Mouse (Mus musculus) CH12.LX (cell line): Measurements from ENCODE around the gene Ybx3. TPM values are rescaled to one million over a fixed set of nuclear protein-coding genes. Genes with fewer than 3 reads are reported as not detected.

Source experiments
- DNase-seq: peaks from one replicate; pipeline ENCODE4 v3.0.0-alpha.2; 2013; ENCODE audit errors: extremely low read depth
- H3K27ac ChIP-seq: 2 replicates; pipeline ENCODE4 v1.5.1; 2012; ENCODE audit warnings: low read depth, mild to moderate bottlenecking, control low read depth, moderate library complexity; ENCODE audit not compliant: insufficient read depth
- H3K27me3 ChIP-seq: replicated peaks from 2 replicates; pipeline ENCODE3; 2012; ENCODE audit warnings: inconsistent platforms
- H3K36me3 ChIP-seq, 2 experiments: replicated peaks in 1 of 2; 2 replicates each; pipeline versions ENCODE3 to v1.6.1; 2012; ENCODE audit warnings: inconsistent platforms in 1 of 2, low read length in 1 of 2, mild to moderate bottlenecking in 1 of 2, mixed read lengths in 1 of 2, moderate library complexity in 1 of 2; ENCODE audit not compliant: control insufficient read depth in 1 of 2, insufficient read depth in 1 of 2
- H3K4me1 ChIP-seq, 2 experiments: 2 replicates each; pipeline ENCODE4 v1.6.1; 2012; ENCODE audit warnings: inconsistent platforms in 1 of 2, moderate library complexity in 1 of 2; ENCODE audit not compliant: insufficient read depth in 2 of 2, control insufficient read depth in 1 of 2
- H3K4me2 ChIP-seq: 2 replicates; pipeline ENCODE4 v1.6.1; 2012; ENCODE audit warnings: low read depth, mild to moderate bottlenecking, control low read depth; ENCODE audit not compliant: poor library complexity, insufficient read depth, severe bottlenecking
- H3K4me3 ChIP-seq, 3 experiments: fragments of 150-350 bp in 1 of 3; sonication (generic) in 1 of 3; replicated peaks in 1 of 3; 2 replicates each; pipeline versions ENCODE3 to v1.5.1; 2011 to 2012; ENCODE audit warnings: low read depth in 2 of 3, low read length in 2 of 3, mild to moderate bottlenecking in 2 of 3, moderate library complexity in 2 of 3, control low read depth in 1 of 3, improper control_type of control experiment in 1 of 3, inconsistent platforms in 1 of 3, mixed read lengths in 1 of 3; ENCODE audit not compliant: poor library complexity in 1 of 3
- H3K79me2 ChIP-seq: replicated peaks from 2 replicates; pipeline ENCODE4 v1.6.1; 2012; ENCODE audit warnings: mild to moderate bottlenecking, moderate library complexity; ENCODE audit not compliant: control insufficient read depth, poor library complexity, insufficient read depth, severe bottlenecking; ENCODE audit errors: extremely low read depth
- H3K9ac ChIP-seq: 2 replicates; pipeline ENCODE4 v1.6.1; 2012; ENCODE audit warnings: low read depth, mild to moderate bottlenecking, control low read depth, moderate library complexity; ENCODE audit not compliant: insufficient read depth
- H3K9me3 ChIP-seq: replicated peaks from 2 replicates; pipeline ENCODE3; 2012; ENCODE audit warnings: low read length, inconsistent platforms, mixed read lengths
- GABPA ChIP-seq: IDR thresholded peaks from 2 replicates; pipeline ENCODE4 v1.6.1; 2012; ENCODE audit warnings: low read depth, low read length, improper control_type of control experiment, inconsistent platforms; ENCODE audit not compliant: insufficient replicate concordance
- JUND ChIP-seq: conservative IDR thresholded peaks from 2 replicates; pipeline ENCODE4 v1.6.1; 2011; ENCODE audit warnings: low read depth, low read length, improper control_type of control experiment
- MAX ChIP-seq: IDR thresholded peaks from 2 replicates; pipeline ENCODE4 v1.6.1; 2011; ENCODE audit warnings: low read length, improper control_type of control experiment
- MXI1 ChIP-seq: IDR thresholded peaks from 2 replicates; pipeline ENCODE4 v1.6.1; 2011; ENCODE audit warnings: mild to moderate bottlenecking, low read depth, low read length, improper control_type of control experiment
- POLR2A ChIP-seq: IDR thresholded peaks from 2 replicates; pipeline ENCODE4 v1.6.1; 2011; ENCODE audit warnings: low read depth, mild to moderate bottlenecking, improper control_type of control experiment, low read length
- POLR2AphosphoS2 ChIP-seq: IDR thresholded peaks from 2 replicates; pipeline ENCODE4 v1.6.1; 2011; ENCODE audit warnings: low read depth, low read length, improper control_type of control experiment
- SMC3 ChIP-seq: IDR thresholded peaks from 2 replicates; pipeline ENCODE4 v1.6.1; 2011; ENCODE audit warnings: low read depth, low read length, improper control_type of control experiment
- dilution Hi-C: fragments of 300-500 bp; cut with MboI; formaldehyde crosslinking; loops from 2 replicates; pipeline ENCODE4 v1.14.3; 2020; ENCODE audit warnings: low sequenced_read_pairs; ENCODE audit not compliant: extremely low pct_unique_long_range_greater_than_20kb, extremely low pct_ligation_motif_present
- in situ Hi-C: fragments of 300-500 bp; cut with MboI; formaldehyde crosslinking; loops from 3 replicates; pipeline ENCODE4 v1.14.3; 2019; ENCODE audit warnings: low sequenced_read_pairs, low pct_ligation_motif_present, low pct_unique_long_range_greater_than_20kb, mixed read lengths
- polyA plus RNA-seq: library from polyadenylated mRNA; unstranded; fragments of >175 nt; gene quantifications from 2 replicates; pipeline ENCODE4 v1.2.1, GENCODE M21; 2012; ENCODE audit warnings: low read depth; ENCODE audit not compliant: insufficient read length
- total RNA-seq, 2 experiments: library from RNA; depleted of rRNA; stranded (reverse); fragments of 300-350 nt in 1 of 2; fragments of >200 nt in 1 of 2; gene quantifications; 2 replicates each; pipeline ENCODE4 v1.2.3; 2012 to 2014

The Ybx3 gene
- total and polyA plus RNA-seq, 3 experiments = 391 to 620 (median 410) TPM

DNA sequence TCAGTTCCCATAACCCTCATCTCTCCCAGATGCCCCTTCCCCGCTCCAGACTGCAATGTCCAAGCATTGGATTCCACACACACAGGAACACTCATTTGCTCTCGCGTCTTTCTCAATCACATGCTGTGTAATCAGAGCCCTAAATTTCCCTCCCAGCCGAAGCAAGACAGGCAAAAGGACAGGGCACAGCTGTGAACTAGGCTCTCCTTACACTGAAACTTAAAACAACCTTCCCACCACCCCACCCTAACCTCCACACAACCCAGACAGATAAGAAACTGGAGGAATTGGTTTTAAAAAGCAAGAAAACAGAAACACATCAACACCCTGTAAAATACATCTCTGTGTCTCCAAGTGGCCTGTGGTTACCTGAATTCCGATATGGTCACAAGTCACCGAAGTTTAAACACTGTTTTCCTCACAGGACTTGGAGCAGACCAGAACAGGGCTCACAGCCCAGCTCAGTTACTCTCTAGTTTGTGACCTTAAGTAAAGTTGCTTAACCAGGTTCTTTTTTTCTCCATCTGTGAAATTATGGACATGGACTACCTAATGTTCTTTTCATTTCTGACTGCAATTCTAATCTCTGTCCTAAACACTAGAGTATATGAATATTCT, 4.5 kb downstream of the Ybx3 start:
- Histone ChIP-seq H3K4me2 (peak overlapping the region; percentile 90), H3K36me3 (peaks cover 32 to 60% of the 10 kb centered on the region in 2 experiments), H3K27me3 (no peaks in the 10 kb centered on the region), H3K4me3 (peak overlapping the region in 1 of 3 experiments; percentile 7), H3K9me3 (no peaks in the 10 kb centered on the region), H3K9ac (peak overlapping the region; percentile 51; the same call in 1 of the 2 replicates), H3K27ac (no peak overlapping the region), H3K79me2 (peaks cover 84% of the 10 kb centered on the region), H3K4me1 (peaks cover 3 to 39% of the 10 kb centered on the region in 2 experiments)
- in situ Hi-C loops = no loop called here
- 0 out of 2 replicates have a peak, but pooled peaks have one; percentile 20 for TF ChIP-seq MXI1
- TF ChIP-seq SMC3 = no peak
- no peak for DNase-seq
- dilution Hi-C loops = no loop called here

DNA sequence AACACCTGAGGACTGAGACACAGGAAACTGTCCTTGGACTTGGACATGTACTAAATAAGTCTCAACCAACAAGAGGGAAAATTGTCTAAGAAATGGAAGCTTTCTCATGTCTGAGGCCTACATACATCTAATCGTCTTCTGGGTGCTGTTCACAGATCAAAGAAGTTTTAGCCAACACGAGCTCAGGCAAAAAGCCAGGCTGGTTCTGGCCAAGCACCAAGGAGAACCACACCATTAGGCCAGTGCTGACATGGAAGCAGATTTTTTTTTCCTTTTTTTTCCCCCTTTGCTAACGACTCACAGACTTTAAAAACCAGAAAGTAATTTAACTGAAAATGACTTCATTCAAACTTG, 5.3 kb downstream of the Ybx3 start:
- peaks cover 40 to 68% of the 10 kb centered on the region in 2 experiments for H3K36me3 ChIP-seq
- no peak overlapping the region for H3K4me2 ChIP-seq
- no peaks in the 10 kb centered on the region for H3K9me3 ChIP-seq
- TF ChIP-seq GABPA (no peak), POLR2AphosphoS2 (0 out of 2 replicates have a peak, but pooled peaks have one; percentile 4)
- in situ Hi-C loops = no loop called here
- no peak overlapping the region for H3K27ac ChIP-seq
- H3K4me1 ChIP-seq = peaks cover 3 to 37% of the 10 kb centered on the region in 2 experiments
- dilution Hi-C loops = no loop called here
- H3K9ac ChIP-seq = 0 out of 2 replicates have a peak overlapping the region, but pooled peaks have one; percentile 16
- no peaks in the 10 kb centered on the region for H3K27me3 ChIP-seq
- no peak for DNase-seq
- peaks cover 90% of the 10 kb centered on the region for H3K79me2 ChIP-seq
- H3K4me3 ChIP-seq = no peak overlapping the region

GRCm38 (mm10) chr6:131382232-131382983, 5.9 kb downstream of the Ybx3 start:
- in situ Hi-C loops = no loop called here
- dilution Hi-C loops = no loop called here
- Histone ChIP-seq H3K4me3 (no peak overlapping the region), H3K9ac (no peak overlapping the region), H3K36me3 (peaks cover 43 to 74% of the 10 kb centered on the region in 2 experiments), H3K79me2 (peaks cover 85% of the 10 kb centered on the region), H3K27ac (no peak overlapping the region), H3K9me3 (no peaks in the 10 kb centered on the region), H3K4me2 (no peak overlapping the region), H3K27me3 (no peaks in the 10 kb centered on the region), H3K4me1 (peaks cover 3 to 37% of the 10 kb centered on the region in 2 experiments)
- TF ChIP-seq MAX = no peak
- TF ChIP-seq JUND = no peak
- TF ChIP-seq POLR2A = 0 out of 2 replicates have a peak, but pooled peaks have one; percentile 27
- TF ChIP-seq POLR2AphosphoS2 = 0 out of 2 replicates have a peak, but pooled peaks have one; percentile 25
- DNase-seq = no peak
